Mouse (Mus musculus) ES-Bruce4 (cell line): ENCODE measurements at regions not wholly inside any gene's neighbourhood (a gene's known extent, or its start where the extent isn't known, plus 50 kb on each side); places are given as distances from the start of the nearest gene placed in this dataset.
A peak's percentile ranks its signal among the peaks of the same experiment; 100 is the strongest.

ENCODE experiments used
- H3K27ac ChIP-seq: 2 replicates; pipeline ENCODE4 v1.5.1; 2012; ENCODE audit warnings: low read length, inconsistent platforms; ENCODE audit not compliant: insufficient read depth
- H3K27me3 ChIP-seq: 2 replicates; pipeline ENCODE4 v1.6.1; 2012; ENCODE audit warnings: mild to moderate bottlenecking, low read length, inconsistent platforms; ENCODE audit not compliant: control insufficient read depth, poor library complexity, insufficient read depth, severe bottlenecking
- H3K36me3 ChIP-seq: 2 replicates; pipeline ENCODE4 v1.6.1; 2012; ENCODE audit warnings: inconsistent platforms, mild to moderate bottlenecking, low read length, moderate library complexity; ENCODE audit not compliant: control insufficient read depth, poor library complexity, insufficient read depth, severe bottlenecking
- H3K4me1 ChIP-seq: one replicate; pipeline ENCODE4 v1.8.1; 2011; ENCODE audit warnings: low read length; ENCODE audit not compliant: control insufficient read depth, insufficient read depth
- H3K4me3 ChIP-seq: 2 replicates; pipeline ENCODE4 v1.5.1; 2011; ENCODE audit warnings: low read depth, mild to moderate bottlenecking, low read length
- H3K9ac ChIP-seq: 2 replicates; pipeline ENCODE4 v1.6.1; 2012; ENCODE audit warnings: low read depth, mild to moderate bottlenecking, inconsistent platforms; ENCODE audit not compliant: poor library complexity, severe bottlenecking
- H3K9me3 ChIP-seq: replicated peaks from 2 replicates; pipeline ENCODE4 v1.6.1; 2012; ENCODE audit warnings: mild to moderate bottlenecking, low read length, inconsistent platforms; ENCODE audit not compliant: control insufficient read depth, poor library complexity, insufficient read depth, severe bottlenecking
- CTCF ChIP-seq: IDR thresholded peaks from one replicate; pipeline ENCODE4 v1.8.1; 2011; ENCODE audit warnings: low read depth, low read length
- EP300 ChIP-seq: IDR thresholded peaks from 2 replicates; pipeline ENCODE4 v1.6.1; 2011; ENCODE audit warnings: low read depth, low read length; ENCODE audit not compliant: insufficient read depth
- POLR2A ChIP-seq: IDR thresholded peaks from one replicate; pipeline ENCODE4 v1.8.1; 2011; ENCODE audit warnings: low read length; ENCODE audit not compliant: insufficient read depth

GRCm38 (mm10) chr1:154076684-154077475 lies 124.1 kb upstream of the Zfp648 start:
- Histone ChIP-seq H3K36me3 (no peaks in the 10 kb centered on the region), H3K9ac (no peak overlapping the region), H3K9me3 (no peaks in the 10 kb centered on the region), H3K4me1 (peaks cover 6% of the 10 kb centered on the region), H3K4me3 (no peak overlapping the region), H3K27ac (no peak overlapping the region), H3K27me3 (no peaks in the 10 kb centered on the region)
- TF ChIP-seq EP300 (no peak), POLR2A (no peak), CTCF (no peak)

- H3K9me3 ChIP-seq, result no peaks in the 10 kb centered on the region
- peaks cover 6% of the 10 kb centered on the region for H3K4me1 ChIP-seq
- peak overlapping the region; percentile 34; the same call in 1 of the 2 replicates for H3K4me3 ChIP-seq
- TF ChIP-seq POLR2A, result no peak
- peak; percentile 88 for TF ChIP-seq EP300
- H3K27ac ChIP-seq, result peak overlapping the region; percentile 98
- no peaks in the 10 kb centered on the region for H3K36me3 ChIP-seq
- H3K27me3 ChIP-seq, result no peaks in the 10 kb centered on the region
- no peak overlapping the region for H3K9ac ChIP-seq
Measured at GRCm38 (mm10) chr1:154080505-154081380, 120.2 kb upstream of the Zfp648 start.

DNA sequence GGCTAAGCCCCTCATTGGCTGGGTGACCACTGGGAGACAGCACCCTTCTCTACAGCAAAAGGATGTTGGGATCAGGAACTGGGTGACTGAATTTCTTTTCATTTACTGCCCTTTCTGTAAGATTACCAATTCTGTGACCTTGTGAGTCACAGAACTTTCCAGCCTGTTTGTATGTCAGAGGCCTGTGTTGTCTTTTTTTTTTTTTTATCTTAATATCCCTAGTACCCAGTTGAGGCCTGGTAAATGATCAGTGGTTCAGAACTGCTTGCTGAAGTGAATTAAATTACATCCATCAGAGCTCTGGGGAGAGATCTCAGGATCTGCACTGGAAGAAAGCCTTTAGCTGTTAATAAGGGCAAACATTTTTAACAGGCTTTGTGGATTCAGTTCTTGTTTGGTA lies 114.8 kb upstream of the Zfp648 start:
- Histone ChIP-seq H3K36me3 (no peaks in the 10 kb centered on the region), H3K27me3 (no peaks in the 10 kb centered on the region), H3K4me1 (peaks cover 2% of the 10 kb centered on the region), H3K9me3 (no peaks in the 10 kb centered on the region), H3K4me3 (no peak overlapping the region), H3K9ac (no peak overlapping the region), H3K27ac (no peak overlapping the region)
- TF ChIP-seq CTCF (no peak), POLR2A (no peak), EP300 (no peak)

- Histone ChIP-seq H3K4me3 (no peak overlapping the region), H3K4me1 (peaks cover 3% of the 10 kb centered on the region), H3K9ac (no peak overlapping the region), H3K36me3 (no peaks in the 10 kb centered on the region), H3K9me3 (no peaks in the 10 kb centered on the region), H3K27ac (no peak overlapping the region), H3K27me3 (no peaks in the 10 kb centered on the region)
- TF ChIP-seq CTCF (no peak), EP300 (no peak), POLR2A (no peak)
Measured at GRCm38 (mm10) chr1:154089815-154090214, 111.2 kb upstream of the Zfp648 start.

GRCm38 (mm10) chr1:154090521-154091490 lies 110.2 kb upstream of the Zfp648 start:
- Histone ChIP-seq H3K9me3 (no peaks in the 10 kb centered on the region), H3K9ac (no peak overlapping the region), H3K27ac (peak overlapping the region; percentile 19; the same call in 1 of the 2 replicates), H3K27me3 (no peaks in the 10 kb centered on the region), H3K4me3 (no peak overlapping the region), H3K4me1 (peaks cover 3% of the 10 kb centered on the region), H3K36me3 (no peaks in the 10 kb centered on the region)
- TF ChIP-seq CTCF, result no peak
- TF ChIP-seq EP300, result no peak
